Mouse (Mus musculus) ES-E14 (cell line): ENCODE data around the gene Chn2.

Experiments
- CHD2 ChIP-seq: IDR thresholded peaks from 2 replicates; pipeline ENCODE4 v1.6.1; 2014; ENCODE audit warnings: mild to moderate bottlenecking, low read depth, low read length, inconsistent platforms
- HCFC1 ChIP-seq: IDR thresholded peaks from 2 replicates; pipeline ENCODE4 v1.6.1; 2012; ENCODE audit warnings: low read length, inconsistent platforms, borderline replicate concordance; ENCODE audit not compliant: insufficient read depth
- MAFK ChIP-seq: IDR thresholded peaks from 2 replicates; pipeline ENCODE4 v1.6.1; 2014; ENCODE audit warnings: mild to moderate bottlenecking, low read depth, low read length, inconsistent platforms; ENCODE audit not compliant: insufficient read depth
- ZC3H11A ChIP-seq: IDR thresholded peaks from 2 replicates; pipeline ENCODE4 v1.6.1; 2012; ENCODE audit warnings: low read depth, mild to moderate bottlenecking, inconsistent platforms, low read length, borderline replicate concordance
- ZNF384 ChIP-seq: IDR thresholded peaks from 2 replicates; pipeline ENCODE4 v1.6.1; 2012; ENCODE audit warnings: low read depth, low read length, inconsistent platforms

DNA sequence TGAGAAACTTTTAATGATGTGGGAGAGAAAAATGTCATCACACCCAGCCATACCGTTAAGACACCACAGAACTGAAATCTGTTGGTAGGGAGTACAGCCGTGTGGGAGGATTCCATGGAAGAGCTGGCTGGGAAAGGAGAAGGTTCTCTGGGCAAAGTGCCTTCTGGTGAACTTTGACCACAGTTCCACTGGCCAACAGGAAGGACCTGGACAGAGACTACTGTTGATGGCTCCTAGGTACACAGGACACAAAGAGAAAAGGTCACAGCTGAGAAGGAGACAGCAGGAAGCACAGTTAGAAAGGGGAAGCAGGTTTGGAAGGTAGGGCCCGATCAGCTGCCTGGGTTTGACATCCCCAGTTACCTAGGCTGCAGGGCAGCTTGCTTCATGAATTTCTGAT lies 3.8 kb upstream of the Chn2 start:
- no peak for TF ChIP-seq ZNF384
- TF ChIP-seq ZC3H11A, result no peak
- TF ChIP-seq CHD2, result no peak
- no peak for TF ChIP-seq HCFC1
- TF ChIP-seq MAFK, result no peak
